Mouse (Mus musculus) stomach, embryonic 14.5 days (tissue): Measurements from ENCODE around the gene Rd3l. TPM values are rescaled to one million over a fixed set of nuclear protein-coding genes. Genes with fewer than 3 reads are reported as not detected.
A peak's percentile ranks its signal among the peaks of the same experiment; 100 is the strongest.

Experiments
- ATAC-seq: fragments of 200-750 bp; cut with Nextera tagmentation; 2 replicates; pipeline ENCODE4 v1.8.0; 2017; ENCODE audit warnings: low read depth, moderate TSS enrichment; ENCODE audit not compliant: insufficient number of reproducible peaks, insufficient read depth, low FRiP score
- H3K27ac ChIP-seq: fragments of 300-500 bp; sonication (generic); 2 replicates; pipeline ENCODE4 v1.5.1; 2014; ENCODE audit warnings: mild to moderate bottlenecking, low read length, moderate library complexity, mixed read lengths
- H3K27me3 ChIP-seq: fragments of 300-500 bp; sonication (generic); 2 replicates; pipeline ENCODE4 v1.6.1; 2014; ENCODE audit warnings: low read length, control low read depth, mixed read lengths; ENCODE audit not compliant: control insufficient read depth, insufficient read depth
- H3K36me3 ChIP-seq: fragments of 300-500 bp; sonication (generic); 2 replicates; pipeline ENCODE4 v1.6.1; 2014; ENCODE audit warnings: mild to moderate bottlenecking, control low read depth, low read length, moderate library complexity, mixed read lengths; ENCODE audit not compliant: control insufficient read depth, insufficient read depth
- H3K4me1 ChIP-seq: fragments of 300-500 bp; sonication (generic); 2 replicates; pipeline ENCODE4 v1.6.1; 2014; ENCODE audit warnings: low read length, control low read depth, mixed read lengths; ENCODE audit not compliant: control insufficient read depth, insufficient read depth
- H3K4me2 ChIP-seq: fragments of 300-500 bp; sonication (generic); replicated peaks from 2 replicates; pipeline ENCODE4 v1.6.1; 2014; ENCODE audit warnings: low read depth, low read length, control low read depth
- H3K4me3 ChIP-seq: fragments of 300-500 bp; sonication (generic); 2 replicates; pipeline ENCODE4 v1.5.1; 2014; ENCODE audit warnings: low read depth, low read length, control low read depth
- H3K9ac ChIP-seq: fragments of 300-500 bp; sonication (generic); replicated peaks from 2 replicates; pipeline ENCODE4 v1.6.1; 2014; ENCODE audit warnings: low read depth, mild to moderate bottlenecking, control low read depth, low read length, moderate library complexity, mixed read lengths
- H3K9me3 ChIP-seq: fragments of 300-500 bp; sonication (generic); 2 replicates; pipeline ENCODE4 v1.6.1; 2016; ENCODE audit warnings: low read depth, low read length, control low read depth; ENCODE audit not compliant: control insufficient read depth
- WGBS: fragments of 180-500 bp; shearing (Covaris S2); extraction: QIAGEN DNeasy Blood & Tissue Kit; methylation state at CpG from one replicate; pipeline ENCODE4 v1.1.7; 2014; 5-methylcytosine and 5-hydroxymethylcytosine counted together
- polyA plus RNA-seq: library from polyadenylated mRNA; unstranded; fragments of >200 nt; fragmentation: Nextera tagmentation; extraction: Ambion mirVana; gene quantifications from 2 replicates; pipeline ENCODE4 v1.2.1, GENCODE M21; 2014

Gene Rd3l
- polyA plus RNA-seq, 1 experiment from 2014 or later: not detected

DNA sequence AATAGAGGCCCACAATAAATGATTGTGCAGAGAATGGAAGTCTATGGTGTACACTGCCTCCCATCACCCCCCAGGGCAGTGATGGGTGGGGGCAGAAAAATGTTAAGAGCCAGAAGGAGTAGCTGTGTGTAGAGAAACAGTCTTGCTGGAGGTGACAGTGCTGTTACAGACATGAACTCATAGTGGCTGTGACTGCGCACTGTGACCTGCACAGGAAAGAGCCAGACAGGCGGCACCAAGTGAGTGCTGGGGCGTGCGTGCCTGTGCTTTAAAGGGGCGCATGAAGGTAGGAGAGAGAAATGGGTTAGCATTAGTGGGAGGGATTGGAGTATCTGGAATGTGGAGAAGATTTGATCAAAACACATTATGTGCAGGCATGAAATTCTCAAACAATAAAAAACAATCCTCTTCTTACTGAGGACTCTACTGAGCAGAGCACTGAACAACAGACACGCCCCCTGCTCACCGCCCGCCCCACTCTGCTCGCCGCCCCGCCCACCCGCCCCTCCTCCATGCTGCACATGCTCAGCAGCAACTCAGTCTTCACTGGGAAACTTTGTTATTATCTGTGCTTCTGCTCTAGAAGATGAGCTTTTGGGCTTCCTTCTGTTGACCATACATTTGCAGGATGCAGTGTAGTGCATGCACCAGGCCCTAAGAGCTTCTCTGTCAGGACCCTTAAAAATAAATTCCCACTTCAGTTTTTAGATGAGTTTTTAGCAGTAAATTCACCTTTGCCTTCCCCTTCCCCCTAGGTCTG is 31.6 kb upstream of the Rd3l start:
- Histone ChIP-seq H3K27me3 (no peaks in the 10 kb centered on the region), H3K4me2 (peak overlapping the region; percentile 15; the same call in 1 of the 2 replicates), H3K9me3 (no peaks in the 10 kb centered on the region), H3K4me1 (0 out of 2 replicates have a peak, but pooled peaks cover 2% of the 10 kb centered on the region), H3K9ac (no peak overlapping the region), H3K27ac (no peak overlapping the region), H3K4me3 (no peak overlapping the region), H3K36me3 (no peaks in the 10 kb centered on the region)
- peak; percentile 75; the same call in 1 of the 2 replicates for ATAC-seq
- WGBS: 37% methylated on average over 12 of the region's 12 CpGs

DNA sequence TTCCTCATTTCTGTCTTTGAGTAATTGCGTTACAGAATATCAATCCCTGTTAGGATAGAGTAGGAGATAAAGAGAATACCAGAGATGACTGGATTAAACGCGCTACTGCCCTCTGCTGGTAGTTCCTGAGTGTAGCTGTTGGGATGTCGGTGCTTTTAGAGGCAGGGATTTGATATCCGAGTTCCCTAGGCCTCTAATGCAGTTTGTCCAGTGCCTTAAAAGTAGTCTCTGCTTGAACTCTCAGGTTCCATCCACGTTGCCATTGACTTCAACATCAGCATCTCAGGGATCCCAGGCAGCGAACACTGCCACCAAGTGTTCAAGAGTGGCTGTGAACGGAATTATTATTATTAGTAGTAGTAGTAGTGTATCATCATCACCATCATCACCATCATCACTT is 20.1 kb upstream of the Rd3l start:
- Histone ChIP-seq H3K9me3 (no peaks in the 10 kb centered on the region), H3K36me3 (no peaks in the 10 kb centered on the region), H3K27me3 (no peaks in the 10 kb centered on the region), H3K4me3 (no peak overlapping the region), H3K4me2 (no peak overlapping the region), H3K4me1 (no peaks in the 10 kb centered on the region), H3K9ac (no peak overlapping the region), H3K27ac (no peak overlapping the region)
- WGBS: 21% methylated on average over 8 of the region's 8 CpGs
- no peak for ATAC-seq

DNA sequence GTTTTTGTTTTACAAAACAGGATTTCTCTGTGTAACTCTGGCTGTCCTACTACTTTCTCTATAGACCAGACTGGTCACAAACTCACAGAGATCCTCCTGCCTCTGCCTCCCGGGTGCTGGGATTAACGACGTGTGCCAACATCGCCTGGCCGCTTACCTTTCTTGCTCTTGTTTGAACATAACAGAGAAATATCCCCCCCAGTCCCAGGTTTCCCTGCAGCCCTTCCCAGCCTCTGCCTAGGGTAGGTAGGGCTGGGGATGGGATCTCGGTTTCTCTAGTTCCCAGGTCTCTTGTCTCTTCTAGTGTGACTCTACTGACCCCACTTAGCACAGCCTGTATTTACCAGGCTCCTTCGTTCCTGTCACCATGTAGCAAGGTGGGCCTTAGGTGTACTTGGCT is 18.6 kb upstream of the Rd3l start:
- ATAC-seq: no peak
- Histone ChIP-seq H3K4me1 (no peaks in the 10 kb centered on the region), H3K27me3 (no peaks in the 10 kb centered on the region), H3K36me3 (no peaks in the 10 kb centered on the region), H3K4me2 (no peak overlapping the region), H3K27ac (no peak overlapping the region), H3K9ac (no peak overlapping the region), H3K4me3 (no peak overlapping the region), H3K9me3 (no peaks in the 10 kb centered on the region)
- 93% methylated on average over 7 of the region's 7 CpGs for WGBS

DNA sequence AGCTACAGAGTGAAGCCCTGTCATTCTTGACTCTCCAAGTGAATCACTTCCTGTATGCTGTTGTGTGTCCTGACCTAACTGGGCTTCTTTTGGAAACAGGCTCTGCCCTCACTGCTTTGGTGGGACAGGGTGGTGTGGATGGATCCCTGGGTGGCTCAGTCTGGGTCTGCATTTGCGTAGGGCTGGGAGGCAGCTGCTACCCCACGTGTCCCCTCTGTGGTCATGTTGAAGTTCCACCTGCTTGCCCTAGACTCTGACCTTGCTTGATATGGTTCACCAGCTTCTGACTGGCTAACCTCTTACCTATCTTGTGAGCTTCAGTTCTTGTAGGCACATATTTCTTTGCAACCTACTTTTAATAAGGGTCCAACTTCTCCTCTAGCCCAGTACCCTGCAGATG is 14.0 kb upstream of the Rd3l start:
- Histone ChIP-seq H3K27me3 (no peaks in the 10 kb centered on the region), H3K4me2 (no peak overlapping the region), H3K27ac (no peak overlapping the region), H3K4me1 (no peaks in the 10 kb centered on the region), H3K9me3 (no peaks in the 10 kb centered on the region), H3K36me3 (no peaks in the 10 kb centered on the region), H3K4me3 (no peak overlapping the region), H3K9ac (no peak overlapping the region)
- 94% methylated on average over 2 of the region's 2 CpGs for WGBS
- ATAC-seq: no peak

DNA sequence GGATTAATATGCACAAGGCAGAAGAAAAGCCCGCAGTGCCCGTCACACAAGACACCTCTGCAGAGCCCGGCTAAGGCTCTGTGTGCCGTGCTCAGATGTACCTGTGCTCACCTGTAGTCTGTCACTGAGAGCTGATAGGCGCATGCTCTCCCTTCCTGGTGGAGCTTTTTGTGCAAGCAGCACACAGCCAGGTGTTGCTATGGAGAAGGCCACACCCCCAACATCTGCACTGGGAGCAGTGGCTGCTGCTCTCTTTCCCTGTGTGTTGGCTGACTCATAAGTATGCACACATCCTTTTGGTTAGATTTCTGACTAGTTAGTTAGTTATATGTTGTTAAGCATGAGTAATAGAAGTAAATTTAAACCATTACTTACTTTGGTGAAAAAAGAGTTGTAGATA is 11.5 kb upstream of the Rd3l start:
- Histone ChIP-seq H3K4me3 (no peak overlapping the region), H3K4me1 (no peaks in the 10 kb centered on the region), H3K27me3 (no peaks in the 10 kb centered on the region), H3K9me3 (no peaks in the 10 kb centered on the region), H3K4me2 (no peak overlapping the region), H3K36me3 (no peaks in the 10 kb centered on the region), H3K9ac (no peak overlapping the region), H3K27ac (no peak overlapping the region)
- WGBS: 81% methylated on average over 5 of the region's 5 CpGs
- no peak for ATAC-seq

GRCm38 (mm10) chr12:111986756-111987155 is 5.6 kb upstream of the Rd3l start:
- no peak overlapping the region for H3K27ac ChIP-seq
- H3K27me3 ChIP-seq: no peaks in the 10 kb centered on the region
- H3K4me2 ChIP-seq: no peak overlapping the region
- 48% methylated on average over 9 of the region's 9 CpGs for WGBS
- no peak overlapping the region for H3K4me3 ChIP-seq
- H3K9me3 ChIP-seq: no peaks in the 10 kb centered on the region
- no peak for ATAC-seq
- no peaks in the 10 kb centered on the region for H3K36me3 ChIP-seq
- H3K9ac ChIP-seq: no peak overlapping the region
- no peaks in the 10 kb centered on the region for H3K4me1 ChIP-seq

DNA sequence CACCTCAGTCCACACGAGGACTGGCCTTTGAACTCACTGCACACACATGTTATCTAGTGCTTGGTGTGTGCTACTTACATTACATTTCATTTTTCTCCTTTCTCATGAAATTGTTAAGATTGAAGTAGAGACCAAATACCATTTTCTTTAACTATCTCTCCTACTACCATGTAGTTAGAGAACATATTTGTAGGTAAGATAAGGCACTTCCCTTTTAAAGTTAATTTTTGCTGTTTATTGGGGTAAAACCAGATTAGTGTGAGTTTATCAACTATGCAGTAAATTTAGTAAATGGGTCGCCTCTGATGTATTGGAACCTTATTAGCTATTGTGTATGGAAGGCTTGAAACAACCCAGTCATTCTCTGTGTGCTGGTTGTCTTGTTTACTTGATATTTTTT is 2.0 kb upstream of the Rd3l start:
- Histone ChIP-seq H3K27ac (no peak overlapping the region), H3K27me3 (no peaks in the 10 kb centered on the region), H3K4me3 (no peak overlapping the region), H3K36me3 (no peaks in the 10 kb centered on the region), H3K9ac (no peak overlapping the region), H3K4me2 (no peak overlapping the region), H3K9me3 (no peaks in the 10 kb centered on the region), H3K4me1 (no peaks in the 10 kb centered on the region)
- WGBS: 73% methylated on average over 2 of the region's 2 CpGs
- no peak for ATAC-seq

GRCm38 (mm10) chr12:111981831-111982230 is 714 bp upstream of the Rd3l start:
- no peak overlapping the region for H3K4me2 ChIP-seq
- H3K4me3 ChIP-seq: no peak overlapping the region
- no peak overlapping the region for H3K9ac ChIP-seq
- no peaks in the 10 kb centered on the region for H3K36me3 ChIP-seq
- no peaks in the 10 kb centered on the region for H3K27me3 ChIP-seq
- ATAC-seq: no peak
- WGBS: 78% methylated on average over 8 of the region's 8 CpGs
- H3K27ac ChIP-seq: no peak overlapping the region
- no peaks in the 10 kb centered on the region for H3K4me1 ChIP-seq
- H3K9me3 ChIP-seq: no peaks in the 10 kb centered on the region

DNA sequence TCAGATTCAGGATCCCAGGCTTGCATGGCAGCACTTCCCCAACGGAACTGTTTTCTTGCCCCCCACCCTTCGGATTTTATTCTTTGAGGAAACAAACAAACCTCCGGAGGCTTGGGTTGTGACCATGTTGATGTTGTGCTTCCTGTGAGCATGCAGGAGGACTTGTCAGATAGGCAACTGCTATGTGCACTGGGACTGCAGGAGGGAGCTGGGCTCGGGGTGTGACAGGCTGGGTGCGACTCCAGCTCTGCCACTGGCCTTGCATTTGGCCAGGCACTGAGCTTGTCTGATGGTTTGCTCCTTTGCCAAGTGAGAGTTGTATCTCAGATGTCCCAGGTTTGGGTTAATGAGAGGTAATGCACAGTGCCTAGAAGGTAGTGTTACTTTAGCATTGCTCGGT is 2.8 kb downstream of the Rd3l start:
- H3K4me2 ChIP-seq: no peak overlapping the region
- 72% methylated on average over 6 of the region's 6 CpGs for WGBS

More for the DNA sequence above, 2.8 kb downstream of the Rd3l start:
- ATAC-seq: no peak
- H3K4me3 ChIP-seq: no peak overlapping the region
- H3K9me3 ChIP-seq: no peaks in the 10 kb centered on the region
- no peaks in the 10 kb centered on the region for H3K27me3 ChIP-seq
- no peak overlapping the region for H3K9ac ChIP-seq
- no peak overlapping the region for H3K27ac ChIP-seq
- no peaks in the 10 kb centered on the region for H3K4me1 ChIP-seq
- H3K36me3 ChIP-seq: no peaks in the 10 kb centered on the region
